Mouse (Mus musculus) heart, postnatal 25 days (tissue): ENCODE data around the gene Ncapd3. TPM values are rescaled to one million over a fixed set of nuclear protein-coding genes. Genes with fewer than 3 reads are reported as not detected.
A peak's percentile ranks its signal among the peaks of the same experiment; 100 is the strongest.

Experiments
- DNase-seq: peaks from one replicate; pipeline ENCODE4 v3.0.0; 2022; ENCODE audit warnings: low spot score
- intact Hi-C: fragments of 180-260 bp; cut with DNase I; formaldehyde crosslinking; loops from one replicate; pipeline ENCODE4 v1.15.1; 2025
- total RNA-seq, 2 experiments: library from RNA; stranded (reverse); gene quantifications; 2 replicates each; pipeline ENCODE4 v1.2.3; 2021

The Ncapd3 gene
- total RNA-seq, 2 experiments from 2014 or later, result 11.4 to 12.0 TPM

- intact Hi-C loops, result loop anchor here (2.0 to 5.0 kb wide), 2 partner anchors 81 to 217 kb away; no protein-coding TSS in a partner anchor
These were observed 79.8 kb downstream of the Ncapd3 start for GRCm38 (mm10) chr9:27109533-27110514.

GRCm38 (mm10) chr9:27110681-27111080 is 80.7 kb downstream of the Ncapd3 start:
- intact Hi-C loops, result no loop called here
- DNase-seq, result peak; percentile 19

More at GRCm38 (mm10) chr9:27109533-27110514, 79.8 kb downstream of the Ncapd3 start:
- DNase-seq, result peak; percentile 79

DNA sequence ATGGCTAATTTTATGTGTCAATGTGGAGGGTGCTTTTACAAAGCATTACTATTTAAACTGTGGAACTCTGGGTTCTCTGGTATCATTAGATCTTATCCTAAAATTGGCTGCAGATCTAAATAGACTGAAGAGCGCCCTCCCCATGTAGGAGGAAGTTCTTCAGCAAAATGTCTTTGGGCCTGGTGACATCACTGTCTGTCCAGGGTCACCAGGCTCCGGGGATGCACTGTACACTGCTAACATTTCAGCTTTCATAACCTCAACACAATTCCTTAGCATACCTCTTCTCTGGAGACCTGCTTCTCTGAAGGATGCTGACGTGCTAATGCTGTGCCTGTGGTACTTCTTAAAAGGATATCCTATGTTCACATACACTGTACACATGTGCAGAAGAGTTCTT is 81.8 kb downstream of the Ncapd3 start:
- intact Hi-C loops, result no loop called here
- DNase-seq, result no peak

GRCm38 (mm10) chr9:27121254-27121653 is 91.3 kb downstream of the Ncapd3 start:
- DNase-seq, result no peak
- intact Hi-C loops, result no loop called here

- no peak for DNase-seq
- intact Hi-C loops, result no loop called here
These were observed 92.1 kb downstream of the Ncapd3 start for GRCm38 (mm10) chr9:27122076-27122475.

GRCm38 (mm10) chr9:27122963-27123362 is 93.0 kb downstream of the Ncapd3 start:
- intact Hi-C loops, result no loop called here
- DNase-seq, result no peak

DNA sequence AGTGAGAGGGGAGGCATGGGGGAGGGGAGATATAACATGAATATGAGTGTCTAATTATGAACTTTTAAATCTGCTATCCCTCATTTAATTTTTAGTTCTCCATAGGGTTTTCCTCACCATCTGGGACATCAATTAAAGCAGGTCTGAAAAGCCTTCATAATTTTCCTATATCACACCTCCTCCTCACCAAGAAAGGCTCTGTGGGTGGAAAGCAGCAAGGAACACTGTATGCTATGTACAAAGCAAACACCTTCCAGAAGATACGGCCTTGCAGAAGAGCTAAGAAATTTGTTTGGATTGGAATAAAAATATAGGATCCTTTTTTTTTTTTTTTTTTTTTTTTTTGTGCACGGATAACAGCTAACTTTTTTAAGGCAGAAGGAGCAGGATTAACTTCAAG is 94.0 kb downstream of the Ncapd3 start:
- intact Hi-C loops, result no loop called here
- no peak for DNase-seq

DNA sequence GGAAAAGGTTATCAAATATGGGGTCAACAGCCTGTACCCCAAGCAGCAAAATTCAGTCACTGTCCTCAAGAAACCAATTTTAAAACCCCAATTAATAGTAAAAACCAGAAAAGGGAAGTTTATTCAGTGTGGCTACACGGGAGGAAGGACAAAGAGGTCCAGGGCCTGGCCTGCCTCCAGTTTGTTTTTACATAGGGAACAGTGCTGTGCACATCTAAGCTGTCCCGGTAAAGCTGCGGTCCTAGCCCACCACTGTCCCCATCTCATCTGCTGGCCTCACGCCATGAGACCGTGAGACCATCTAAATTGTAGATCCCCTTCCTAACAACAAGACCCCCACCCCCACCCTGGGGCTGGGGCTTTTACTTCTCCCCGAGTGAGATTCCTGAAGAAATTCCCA is 95.5 kb downstream of the Ncapd3 start:
- DNase-seq, result no peak
- intact Hi-C loops, result no loop called here

DNA sequence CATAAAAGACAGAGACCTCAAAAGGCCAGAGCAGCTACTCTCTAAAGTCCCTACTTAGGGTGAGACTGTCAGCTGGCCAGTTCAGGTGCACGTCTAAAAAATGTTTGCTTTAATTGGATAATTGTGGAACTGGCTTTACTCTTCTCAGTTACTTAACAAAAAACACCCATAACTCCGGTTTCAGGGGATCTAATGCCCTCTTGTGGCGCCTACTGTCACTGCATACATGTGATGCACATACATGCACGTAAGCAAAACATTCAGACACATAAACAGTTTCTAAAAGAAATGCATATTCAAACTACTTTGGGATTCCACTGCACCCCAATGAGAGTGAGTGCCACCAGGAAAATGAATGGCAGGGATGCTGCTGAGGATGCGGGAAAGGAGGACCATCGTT is 96.6 kb downstream of the Ncapd3 start:
- intact Hi-C loops, result no loop called here
- DNase-seq, result no peak

GRCm38 (mm10) chr9:27128629-27129028 is 98.7 kb downstream of the Ncapd3 start:
- intact Hi-C loops, result no loop called here
- DNase-seq, result no peak

- no peak for DNase-seq
- intact Hi-C loops, result loop anchor here (2.0 kb wide), 2 partner anchors 18 to 42 kb away; no protein-coding TSS in a partner anchor
These were observed 104.4 kb downstream of the Ncapd3 start for GRCm38 (mm10) chr9:27134410-27134809.

DNA sequence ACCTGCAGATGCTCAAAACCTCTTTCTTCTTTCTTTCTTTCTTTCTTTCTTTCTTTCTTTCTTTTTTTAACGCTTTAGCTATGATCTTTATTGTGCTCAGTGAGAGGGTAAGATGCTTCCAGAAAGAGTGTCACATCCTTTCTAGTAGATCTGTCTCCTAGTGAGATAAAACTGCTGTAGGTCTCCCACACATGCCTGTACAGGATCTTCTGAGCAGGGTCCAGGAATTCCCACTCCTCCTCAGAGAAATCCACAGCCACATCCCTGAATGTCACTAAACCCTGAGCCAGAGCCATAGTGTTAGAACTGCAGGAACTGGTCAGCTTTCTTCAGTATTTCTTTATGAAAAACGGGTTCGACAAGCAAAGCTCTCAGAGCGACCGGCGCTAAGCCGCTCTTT is 105.4 kb downstream of the Ncapd3 start:
- intact Hi-C loops, result loop anchor here (2.0 kb wide), 2 partner anchors 17 to 41 kb away; no protein-coding TSS in a partner anchor
- DNase-seq, result no peak

DNA sequence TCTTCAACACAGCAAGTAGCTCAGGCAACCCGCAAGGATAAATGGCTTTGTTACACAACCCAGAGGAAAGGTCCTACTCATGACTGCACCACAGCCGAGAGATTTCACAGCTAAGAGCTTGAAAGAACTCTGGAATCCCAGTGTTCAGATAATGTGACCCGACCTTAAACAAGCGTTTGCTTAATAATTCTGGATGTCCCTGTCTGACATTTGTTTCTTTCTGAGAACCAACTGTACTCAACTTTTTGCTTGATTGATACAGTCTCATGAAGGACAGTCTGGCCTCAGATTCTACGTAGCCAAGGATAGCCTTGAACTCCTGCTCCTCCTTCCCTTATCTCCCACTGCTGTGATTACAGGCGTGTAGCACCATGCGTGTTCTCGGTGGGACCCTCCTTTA is 106.7 kb downstream of the Ncapd3 start:
- no peak for DNase-seq
- intact Hi-C loops, result no loop called here

GRCm38 (mm10) chr9:27140432-27141065 is 110.6 kb downstream of the Ncapd3 start:
- no peak for DNase-seq
- intact Hi-C loops, result no loop called here

GRCm38 (mm10) chr9:27144271-27144840 is 114.4 kb downstream of the Ncapd3 start:
- intact Hi-C loops, result no loop called here
- no peak for DNase-seq

Other genes with a start within 250 kb of the Ncapd3 start
- gene Glb1l2, start 223.7 kb upstream of the Ncapd3 start, total RNA-seq, result under 1 TPM; 0.23 to 0.84 TPM
- gene Glb1l3, start 169.3 kb upstream of the Ncapd3 start, total RNA-seq, result not detected
- gene Gm1110, start 107.1 kb upstream of the Ncapd3 start, total RNA-seq, result not detected
- 10 to 100 TPM; 48.7 to 57.7 TPM for gene Acad8, start 30.6 kb upstream of the Ncapd3 start, total RNA-seq
- 10 to 100 TPM; 24.9 to 28.9 TPM for gene Thyn1, start 30.5 kb upstream of the Ncapd3 start, total RNA-seq
- gene Vps26b, start 110 bp upstream of the Ncapd3 start, total RNA-seq, result 10 to 100 TPM; 27.9 to 31.5 TPM
- gene Jam3, start 125.2 kb downstream of the Ncapd3 start, total RNA-seq, result 10 to 100 TPM; 13.0 to 16.6 TPM